Mouse (Mus musculus) ovary, postnatal 10 days (tissue): Measurements from ENCODE around the gene Ror1.

Source experiments
- DNase-seq: peaks from one replicate; pipeline ENCODE4 v3.0.0; 2022; ENCODE audit warnings: low spot score

Gene Ror1

GRCm38 (mm10) chr4:100488447-100488846 lies 392.9 kb downstream of the Ror1 start:
- DNase-seq, result no peak
